Mouse (Mus musculus) heart, adult 8-10 months (tissue): ENCODE results near the gene Kif2a. TPM values are rescaled to one million over a fixed set of nuclear protein-coding genes. Genes with fewer than 3 reads are reported as not detected.
"Not testable (repeated sequence)": the region's sequence is repeated elsewhere in the genome, so short reads cannot be mapped to it uniquely, and the experiment has no call there.

ENCODE experiments used
- DNase-seq: peaks from one replicate; pipeline ENCODE4 v3.0.0; 2022; ENCODE audit warnings: low spot score
- total RNA-seq, 4 experiments: library from RNA; stranded (reverse); gene quantifications; 2 replicates each; pipeline ENCODE4 v1.2.4; 2022

Kif2a gene
- total RNA-seq, 4 experiments from 2014 or later: 30.4 to 34.2 (median 31.1) TPM

- peak; percentile 41 for DNase-seq
Observed at GRCm38 (mm10) chr13:107022266-107023171, 593 bp upstream of the Kif2a start.

- DNase-seq: no peak
Observed at GRCm38 (mm10) chr13:107019443-107019842, 2.5 kb downstream of the Kif2a start.

DNA sequence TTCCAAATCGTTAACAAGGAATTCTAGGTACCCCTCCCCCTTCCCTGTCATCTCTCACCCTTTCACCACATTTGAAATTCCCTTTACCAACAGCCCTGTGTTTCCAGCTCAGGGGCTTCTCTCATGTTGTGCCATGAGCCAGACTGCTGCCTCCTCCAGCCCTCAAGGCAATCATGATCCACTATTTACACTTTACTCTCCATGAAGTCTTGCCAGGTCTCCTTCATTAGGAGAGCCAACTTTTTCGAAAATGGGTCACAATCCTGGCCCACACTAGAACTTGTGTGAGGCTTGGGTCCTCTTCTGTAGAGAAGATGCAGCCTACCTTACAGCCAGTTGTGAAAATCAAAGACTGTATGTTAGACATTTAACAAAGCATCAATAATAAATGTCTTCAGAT, 8.0 kb downstream of the Kif2a start:
- no peak for DNase-seq

DNA sequence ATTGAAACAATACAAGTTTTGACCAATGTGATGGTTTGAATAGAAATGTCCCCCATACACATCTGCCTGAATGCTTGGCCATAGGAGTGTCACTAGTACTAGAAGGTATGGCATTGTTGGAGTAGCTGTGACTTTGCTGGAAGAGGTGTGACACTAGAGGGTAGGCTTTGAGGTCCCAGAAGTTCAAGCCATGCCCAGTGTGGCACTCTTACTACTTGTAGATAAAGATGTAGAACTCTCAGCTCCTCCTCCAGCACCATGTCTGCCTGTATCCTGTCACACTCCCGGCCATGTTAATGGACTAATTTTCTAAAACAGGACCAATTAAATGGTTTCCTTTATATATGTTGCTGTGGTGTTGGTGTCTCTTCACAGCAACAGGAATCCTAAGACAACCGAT, 10.3 kb downstream of the Kif2a start:
- no peak for DNase-seq

GRCm38 (mm10) chr13:107008174-107008573, 13.8 kb downstream of the Kif2a start:
- DNase-seq: no peak

DNA sequence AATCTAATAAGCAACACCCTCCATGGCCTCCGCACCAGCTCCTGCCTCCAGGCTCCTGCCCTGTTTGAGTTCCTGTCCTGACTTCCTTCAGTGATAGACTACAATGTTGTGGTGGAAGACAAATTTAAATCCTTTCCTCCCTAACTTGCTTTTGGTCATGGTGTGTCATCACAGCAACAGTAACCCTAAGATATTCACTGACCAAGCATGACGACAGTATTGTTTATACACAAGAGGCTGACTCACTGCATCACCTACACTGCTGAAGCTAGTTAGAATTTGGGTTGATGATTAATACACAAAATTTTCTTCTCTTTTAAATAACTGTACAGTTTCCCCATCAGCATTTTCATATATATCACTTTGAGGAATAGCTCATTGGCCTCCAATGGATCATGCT, 18.7 kb downstream of the Kif2a start:
- no peak for DNase-seq

- DNase-seq: peak; percentile 6
Observed at GRCm38 (mm10) chr13:106998671-106999070, 23.3 kb downstream of the Kif2a start.

- DNase-seq: no peak
Observed at GRCm38 (mm10) chr13:106998026-106998425, 23.9 kb downstream of the Kif2a start.

DNA sequence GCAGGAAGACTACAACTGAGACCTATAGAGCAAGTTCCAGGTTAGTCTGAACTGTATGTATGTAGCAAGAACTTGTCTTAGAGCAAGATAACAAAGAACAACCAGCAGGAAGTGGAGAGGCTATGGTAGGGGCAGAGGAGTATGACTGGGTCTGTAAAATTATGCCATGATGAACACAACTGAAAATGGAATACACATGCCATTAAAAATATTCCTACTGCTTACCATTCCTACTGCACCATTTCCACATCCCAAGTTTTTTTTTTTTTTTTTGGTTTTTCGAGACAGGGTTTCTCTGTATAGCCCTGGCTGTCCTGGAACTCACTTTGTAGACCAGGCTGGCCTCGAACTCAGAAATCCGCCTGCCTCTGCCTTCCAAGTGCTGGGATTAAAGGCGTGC, 24.4 kb downstream of the Kif2a start:
- DNase-seq: not testable (repeated sequence)

DNA sequence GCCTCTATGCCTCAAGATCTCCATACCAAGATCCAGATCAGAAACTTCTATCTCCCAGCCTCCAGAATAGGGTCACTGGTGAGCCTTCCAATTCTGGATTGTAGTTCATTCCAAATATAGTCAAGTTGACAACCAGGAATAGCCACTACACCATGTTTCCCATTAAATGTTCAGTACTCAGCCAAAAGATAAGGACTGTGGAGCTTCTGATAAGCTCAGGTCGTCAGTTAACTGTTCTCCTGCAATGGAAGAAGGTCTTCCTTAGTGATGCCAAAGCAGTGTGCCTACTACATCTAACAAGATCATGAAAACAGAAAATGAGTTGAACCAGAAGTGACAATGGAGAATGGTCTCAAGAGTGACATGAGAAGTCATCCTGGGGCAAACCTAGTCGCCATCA, 25.0 kb downstream of the Kif2a start:
- peak; percentile 9 for DNase-seq

GRCm38 (mm10) chr13:106961496-106961895, 60.4 kb downstream of the Kif2a start:
- DNase-seq: no peak

- DNase-seq: no peak
Observed at GRCm38 (mm10) chr13:106960557-106960956, 61.4 kb downstream of the Kif2a start.

DNA sequence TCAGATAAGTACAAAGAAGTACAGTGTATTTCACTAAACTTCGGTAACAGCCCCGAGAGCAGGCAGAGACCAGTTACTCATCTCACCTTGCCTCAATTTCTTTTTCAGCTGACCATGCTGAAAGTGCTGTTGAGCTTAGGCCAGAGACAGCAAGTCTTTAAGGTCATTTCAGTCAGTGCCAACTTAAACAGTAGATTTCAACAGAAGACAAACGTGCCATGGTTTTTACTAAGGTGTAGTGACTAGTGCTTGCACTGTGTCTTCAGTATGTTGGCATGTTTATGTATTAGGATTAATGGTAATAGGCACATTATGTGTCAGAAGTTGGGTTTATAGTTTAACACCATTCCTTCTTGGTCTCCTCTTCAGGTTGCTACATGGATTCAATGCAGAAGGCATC, 63.6 kb downstream of the Kif2a start:
- no peak for DNase-seq

- no peak for DNase-seq
Observed at GRCm38 (mm10) chr13:106957554-106957953, 64.4 kb downstream of the Kif2a start.

DNA sequence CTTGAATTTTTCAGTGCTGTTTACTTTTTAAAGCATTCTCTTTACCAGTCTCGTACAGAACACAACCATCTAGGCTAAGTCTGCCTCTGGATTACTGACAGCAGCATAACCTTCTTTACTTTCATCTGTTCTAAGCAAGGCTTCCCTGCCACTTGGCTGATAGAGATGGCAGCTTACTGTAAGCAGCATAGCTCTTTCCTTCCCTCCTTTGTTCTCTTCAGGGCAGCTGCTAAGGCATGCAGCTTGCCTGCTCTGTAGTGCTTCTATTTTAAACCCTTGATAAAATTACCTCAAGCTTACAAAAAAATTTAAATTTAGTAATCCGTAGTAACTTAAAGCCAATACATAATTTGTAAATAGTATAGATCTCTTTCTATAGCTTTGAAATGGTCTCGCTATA, 67.0 kb downstream of the Kif2a start:
- DNase-seq: no peak

DNA sequence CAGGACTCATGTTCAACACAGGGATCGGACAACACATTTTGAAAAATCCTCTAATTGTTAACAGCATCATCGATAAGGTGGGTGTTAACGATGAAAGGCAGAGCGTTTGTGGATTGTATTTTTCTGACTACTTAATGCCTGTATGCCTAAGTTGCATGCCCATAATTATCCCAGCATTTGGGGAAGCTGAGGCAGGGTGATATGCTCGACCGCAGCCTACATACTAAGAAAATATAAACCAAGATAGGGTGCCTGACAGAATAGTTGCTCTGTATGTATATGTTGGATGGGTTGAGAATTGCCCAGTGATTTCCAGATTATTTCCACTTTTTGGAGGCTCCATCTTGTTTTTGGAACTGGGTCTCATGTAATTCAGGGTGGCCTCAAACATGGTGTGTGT, 74.3 kb downstream of the Kif2a start:
- no peak for DNase-seq

GRCm38 (mm10) chr13:106946594-106947540, 75.1 kb downstream of the Kif2a start, which contains the start of gene Dimt1:
TSS of gene Dimt1 (plus strand) at chr13:106947127.
- peak; percentile 95 for DNase-seq

- no peak for DNase-seq
Observed at GRCm38 (mm10) chr13:106945518-106945917, 76.4 kb downstream of the Kif2a start.

DNA sequence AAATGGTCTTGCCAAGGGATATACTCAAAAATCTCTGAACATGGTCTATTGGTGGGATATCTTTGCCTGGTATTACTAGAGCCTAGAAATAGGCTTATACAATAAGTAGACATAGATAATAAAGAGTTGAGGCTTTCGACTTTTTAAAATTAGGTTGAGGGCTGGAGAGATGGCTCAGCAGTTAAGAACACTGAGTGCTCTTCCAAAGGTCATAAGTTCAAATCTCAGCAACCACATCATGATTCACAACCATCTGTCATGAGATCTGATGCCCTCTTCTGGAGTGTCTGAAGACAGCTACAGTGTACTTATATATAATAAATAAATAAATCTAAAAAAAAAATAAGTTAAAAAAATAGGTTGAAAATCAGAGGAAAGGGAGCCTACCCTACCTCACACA, 79.2 kb downstream of the Kif2a start:
- no peak for DNase-seq

DNA sequence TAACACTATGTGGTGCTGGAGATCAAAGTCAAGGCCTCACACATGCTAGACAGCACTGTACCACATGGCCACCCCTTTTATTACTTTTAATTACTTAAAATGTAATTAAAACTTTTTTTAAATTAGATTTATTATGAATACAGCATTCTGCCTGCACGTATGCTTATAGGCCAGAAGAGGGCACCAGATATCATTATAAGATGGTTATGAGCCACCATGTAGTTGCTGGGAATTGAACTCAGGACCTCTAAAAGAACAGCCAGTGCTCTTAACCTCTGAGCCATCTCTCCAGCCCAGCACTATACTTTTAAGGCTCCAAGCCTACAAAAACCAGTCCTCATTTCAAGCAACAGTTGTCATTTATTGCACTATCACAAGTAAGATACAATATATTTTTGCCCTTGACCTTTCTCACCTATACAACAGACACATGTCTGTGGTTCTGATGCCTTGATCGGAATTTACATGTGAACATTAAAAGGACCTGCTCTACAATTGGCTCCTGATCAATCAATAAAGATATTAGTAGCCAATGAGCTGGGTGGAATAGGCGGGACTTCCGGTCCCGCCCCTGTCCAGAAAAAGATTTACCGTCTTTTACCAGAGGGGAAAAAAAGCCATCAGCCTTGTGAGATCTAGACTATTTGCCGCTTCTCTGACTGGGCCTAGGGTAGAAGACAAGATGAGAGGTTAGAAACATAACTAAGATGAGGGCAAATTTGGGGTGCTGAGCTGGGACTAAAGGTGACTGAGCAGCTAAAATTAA, 80.5 kb downstream of the Kif2a start:
- DNase-seq: no peak

GRCm38 (mm10) chr13:106937138-106937472, 84.8 kb downstream of the Kif2a start:
- DNase-seq: no peak
